Mouse (Mus musculus): ENCODE data around the gene Mex3d. TPM values are rescaled to one million over a fixed set of nuclear protein-coding genes. Genes with fewer than 3 reads are reported as not detected.
A peak's percentile ranks its signal among the peaks of the same experiment; 100 is the strongest.
"Not testable (repeated sequence)": the region's sequence is repeated elsewhere in the genome, so short reads cannot be mapped to it uniquely, and the experiment has no call there.

Gene Mex3d
- polyA plus RNA-seq, 1 experiment from 2014 or later: 7.9 TPM

GRCm38 (mm10) chr10:80347514-80347967, 39.9 kb downstream of the Mex3d start:
- Histone ChIP-seq H3K4me1 (peaks cover 50% of the 10 kb centered on the region), H3K4me3 (peak overlapping the region; percentile 30), H3K27ac (no peak overlapping the region), H3K36me3 (no peaks in the 10 kb centered on the region), H3K27me3 (peaks cover 97% of the 10 kb centered on the region), H3K9ac (peak overlapping the region; percentile 13; the same call in 1 of the 2 replicates), H3K4me2 (peak overlapping the region; percentile 59), H3K9me3 (no peaks in the 10 kb centered on the region)
- no peak for ATAC-seq (ENCODE audit: borderline replicate concordance, extremely low read depth, low FRiP score, low TSS enrichment)
- 13% methylated on average over 17 of the region's 17 CpGs for WGBS

GRCm38 (mm10) chr10:80345929-80346328, 41.5 kb downstream of the Mex3d start:
- not testable (repeated sequence) for H3K9ac ChIP-seq; H3K9me3 ChIP-seq; H3K36me3 ChIP-seq; H3K27ac ChIP-seq; ATAC-seq (ENCODE audit: borderline replicate concordance, extremely low read depth, low FRiP score, low TSS enrichment); H3K4me3 ChIP-seq; H3K4me2 ChIP-seq
- H3K27me3 ChIP-seq: peaks cover 97% of the 10 kb centered on the region
- H3K4me1 ChIP-seq: peaks cover 63% of the 10 kb centered on the region
- 78% methylated on average over 6 of the region's 6 CpGs for WGBS

GRCm38 (mm10) chr10:80345122-80345521, 42.3 kb downstream of the Mex3d start:
- ATAC-seq (ENCODE audit: borderline replicate concordance, extremely low read depth, low FRiP score, low TSS enrichment): no peak
- peaks cover 68% of the 10 kb centered on the region for H3K4me1 ChIP-seq
- H3K4me2 ChIP-seq: peak overlapping the region; percentile 63
- H3K9ac ChIP-seq: no peak overlapping the region
- 5% methylated on average over 16 of the region's 16 CpGs for WGBS
- no peaks in the 10 kb centered on the region for H3K36me3 ChIP-seq
- H3K4me3 ChIP-seq: peak overlapping the region; percentile 5; the same call in 1 of the 2 replicates
- no peaks in the 10 kb centered on the region for H3K9me3 ChIP-seq
- H3K27ac ChIP-seq: no peak overlapping the region
- peaks cover 99% of the 10 kb centered on the region for H3K27me3 ChIP-seq

DNA sequence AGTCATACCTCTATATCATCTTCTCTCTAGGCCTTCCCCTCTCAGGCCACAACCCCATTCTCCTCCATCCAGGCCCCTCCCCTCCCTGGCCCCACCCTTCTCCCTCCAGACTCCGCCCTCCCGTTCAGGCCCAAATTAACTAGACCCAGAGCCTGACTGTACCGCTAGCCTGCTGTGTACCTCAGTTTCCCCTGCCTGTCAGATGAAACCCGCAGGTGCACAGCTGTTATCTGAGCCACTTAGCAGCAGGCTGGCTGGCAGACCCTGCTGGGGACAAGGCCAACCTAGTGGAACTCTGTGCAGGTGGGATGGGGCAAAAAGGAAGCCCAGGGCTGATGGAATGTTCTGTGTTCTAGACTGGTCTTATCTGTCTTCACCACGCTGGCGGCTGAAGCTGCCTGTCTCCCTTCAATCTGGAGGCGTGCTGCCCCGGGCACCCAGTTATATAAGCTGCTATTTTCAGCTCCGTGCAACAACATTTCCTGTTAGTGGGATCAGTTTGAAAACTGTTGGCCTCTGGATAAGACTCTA, 43.3 kb downstream of the Mex3d start:
- no peaks in the 10 kb centered on the region for H3K9me3 ChIP-seq
- no peak overlapping the region for H3K4me3 ChIP-seq
- no peak overlapping the region for H3K9ac ChIP-seq
- 37% methylated on average over 9 of the region's 9 CpGs for WGBS
- no peaks in the 10 kb centered on the region for H3K36me3 ChIP-seq
- H3K27ac ChIP-seq: no peak overlapping the region
- no peak for ATAC-seq (ENCODE audit: borderline replicate concordance, extremely low read depth, low FRiP score, low TSS enrichment)
- H3K4me2 ChIP-seq: peak overlapping the region; percentile 63
- H3K27me3 ChIP-seq: peaks cover 90% of the 10 kb centered on the region
- peaks cover 64% of the 10 kb centered on the region for H3K4me1 ChIP-seq

- Histone ChIP-seq H3K27me3 (peaks cover 83% of the 10 kb centered on the region), H3K4me2 (peak overlapping the region; percentile 63), H3K36me3 (no peaks in the 10 kb centered on the region), H3K27ac (0 out of 2 replicates have a peak overlapping the region, but pooled peaks have one; percentile 9), H3K9ac (0 out of 2 replicates have a peak overlapping the region, but pooled peaks have one; percentile 1), H3K9me3 (no peaks in the 10 kb centered on the region), H3K4me3 (peak overlapping the region; percentile 34), H3K4me1 (peaks cover 57% of the 10 kb centered on the region)
- 28% methylated on average over 13 of the region's 13 CpGs for WGBS
- ATAC-seq (ENCODE audit: borderline replicate concordance, extremely low read depth, low FRiP score, low TSS enrichment): peak; percentile 11
Observed at GRCm38 (mm10) chr10:80343425-80343895, 44.0 kb downstream of the Mex3d start.

DNA sequence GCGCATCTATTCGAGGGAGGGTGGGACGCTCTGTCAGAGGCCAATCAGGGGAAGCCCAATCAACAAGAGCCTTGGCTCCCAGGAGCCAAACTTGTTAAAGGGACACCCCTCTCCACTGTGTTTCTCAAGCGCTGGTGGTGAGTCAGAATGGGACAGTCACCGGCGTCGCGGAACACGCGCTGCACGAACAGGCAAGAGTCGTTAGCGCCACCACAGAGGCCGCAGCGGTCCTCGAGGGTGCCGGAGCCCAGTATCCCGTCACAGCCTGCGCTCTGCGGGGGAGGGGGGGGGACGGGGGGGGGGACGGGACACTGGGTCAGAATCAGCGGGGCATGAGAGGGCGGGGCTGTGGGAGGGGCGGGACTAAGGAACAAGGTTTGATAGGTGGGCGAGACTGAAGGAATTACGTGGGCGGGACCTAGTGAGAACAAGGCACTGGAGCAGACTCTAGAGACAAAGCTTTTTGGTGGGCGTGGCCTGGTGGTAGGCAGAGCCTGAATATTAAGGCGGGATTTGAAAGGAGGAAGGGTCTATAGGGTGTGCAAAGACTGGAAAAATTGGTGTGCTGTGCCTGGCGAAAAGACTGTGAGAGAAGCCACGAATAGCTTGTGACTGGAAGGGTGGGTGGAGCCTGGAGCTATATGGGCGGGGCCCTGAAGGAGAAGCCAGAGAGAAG, 44.6 kb downstream of the Mex3d start:
- peaks cover 51% of the 10 kb centered on the region for H3K4me1 ChIP-seq
- H3K9me3 ChIP-seq: no peaks in the 10 kb centered on the region
- peaks cover 77% of the 10 kb centered on the region for H3K27me3 ChIP-seq
- peak overlapping the region; percentile 63 for H3K4me2 ChIP-seq
- 1% methylated on average over 33 of the region's 33 CpGs for WGBS
- H3K9ac ChIP-seq: 0 out of 2 replicates have a peak overlapping the region, but pooled peaks have one; percentile 1
- H3K27ac ChIP-seq: 0 out of 2 replicates have a peak overlapping the region, but pooled peaks have one; percentile 9
- peak overlapping the region; percentile 34 for H3K4me3 ChIP-seq
- no peaks in the 10 kb centered on the region for H3K36me3 ChIP-seq
- ATAC-seq (ENCODE audit: borderline replicate concordance, extremely low read depth, low FRiP score, low TSS enrichment): peak; percentile 79

DNA sequence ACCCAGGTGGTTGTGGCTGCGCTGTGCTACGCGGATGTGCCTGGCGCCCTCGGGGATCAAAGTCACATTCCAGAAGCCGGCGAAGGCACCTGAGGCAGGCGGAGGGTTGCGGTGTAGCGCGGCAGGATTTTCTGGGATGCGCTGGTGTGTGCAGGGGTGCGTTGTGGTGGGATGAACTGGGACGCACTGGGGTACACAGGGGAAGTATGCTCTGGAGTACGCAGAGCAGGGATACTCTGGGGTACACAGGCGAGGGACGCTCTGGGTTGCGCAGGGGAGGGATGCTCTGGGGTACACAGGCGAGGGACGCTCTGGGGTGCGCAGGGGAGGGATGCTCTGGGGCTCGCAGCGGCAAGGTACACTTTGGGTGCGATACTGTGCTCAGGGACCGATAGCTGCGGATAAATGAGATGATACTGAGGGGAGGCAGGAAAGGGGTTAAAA, 45.1 kb downstream of the Mex3d start:
- H3K4me1 ChIP-seq: peaks cover 47% of the 10 kb centered on the region

DNA sequence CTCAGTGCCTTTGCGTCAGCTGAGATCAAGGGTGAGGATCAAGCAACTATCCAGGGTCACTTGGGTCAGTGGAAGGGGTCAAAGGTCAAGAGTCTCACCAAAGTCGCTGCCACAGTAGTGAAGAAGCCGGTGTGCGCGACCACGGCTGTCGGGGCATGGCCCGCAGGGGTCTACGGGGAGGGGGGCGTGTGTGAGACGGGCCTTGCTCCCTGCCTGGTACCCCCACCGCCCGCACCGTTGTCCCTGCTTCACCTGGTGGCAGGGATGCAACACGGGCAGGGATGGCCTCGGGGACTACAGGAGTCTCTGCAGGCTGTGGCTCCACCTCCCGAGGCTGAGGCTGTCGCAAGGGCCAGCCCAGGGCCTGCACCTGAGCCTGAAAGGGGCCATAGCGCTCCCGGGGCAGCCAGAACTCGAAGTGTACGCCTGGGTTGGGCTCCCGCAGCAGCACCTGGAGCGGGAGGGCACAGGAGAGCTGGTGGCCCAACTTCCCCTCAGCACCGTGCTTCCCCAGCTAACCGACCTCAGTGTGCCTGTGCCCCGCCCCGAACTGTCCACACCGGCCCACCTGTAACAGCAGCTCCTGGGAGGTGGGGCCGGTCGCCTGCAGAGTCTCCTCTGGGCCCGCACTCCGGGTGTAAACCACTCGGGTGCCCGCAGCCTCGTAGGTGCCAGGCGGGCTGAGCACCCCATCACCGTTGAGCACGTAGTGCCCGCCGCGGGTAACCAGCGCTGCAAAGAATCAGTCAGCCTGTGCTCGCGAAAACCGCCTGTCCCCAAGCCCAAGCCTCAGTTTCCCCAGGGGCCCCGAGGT, 45.8 kb downstream of the Mex3d start:
- Histone ChIP-seq H3K4me3 (peak overlapping the region; percentile 34), H3K4me2 (peak overlapping the region; percentile 63), H3K9ac (no peak overlapping the region), H3K27me3 (peaks cover 66% of the 10 kb centered on the region), H3K36me3 (no peaks in the 10 kb centered on the region), H3K4me1 (peaks cover 45% of the 10 kb centered on the region), H3K9me3 (no peaks in the 10 kb centered on the region), H3K27ac (no peak overlapping the region)
- WGBS: 3% methylated on average over 47 of the region's 47 CpGs
- no peak for ATAC-seq (ENCODE audit: borderline replicate concordance, extremely low read depth, low FRiP score, low TSS enrichment)

More for the DNA sequence above, 45.1 kb downstream of the Mex3d start:
- Histone ChIP-seq H3K27ac (no peak overlapping the region), H3K27me3 (peaks cover 72% of the 10 kb centered on the region), H3K4me3 (peak overlapping the region; percentile 34), H3K9ac (no peak overlapping the region), H3K36me3 (no peaks in the 10 kb centered on the region), H3K9me3 (no peaks in the 10 kb centered on the region), H3K4me2 (peak overlapping the region; percentile 63)
- 0 out of 2 replicates have a peak, but pooled peaks have one; percentile 7 for ATAC-seq (ENCODE audit: borderline replicate concordance, extremely low read depth, low FRiP score, low TSS enrichment)
- 3% methylated on average over 26 of the region's 26 CpGs for WGBS

DNA sequence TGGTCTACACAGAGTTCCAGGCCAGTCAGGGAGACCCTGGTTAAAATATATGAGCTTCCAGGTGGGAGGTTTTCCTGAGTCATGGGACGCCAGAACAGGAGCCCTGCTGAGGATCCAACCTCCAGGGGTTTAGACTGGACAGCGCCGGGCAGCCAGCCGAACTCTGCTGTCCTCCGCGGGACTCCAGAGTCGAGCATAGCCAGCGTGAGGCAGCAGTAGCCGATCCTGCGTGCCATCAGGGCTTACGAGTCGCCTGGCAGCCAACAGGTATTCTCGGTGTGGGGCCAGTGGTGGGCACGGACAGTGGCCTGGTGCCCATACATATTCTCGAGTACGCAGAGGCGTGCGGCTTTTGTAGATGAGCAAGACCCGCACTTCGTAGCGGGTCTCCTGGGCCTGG, 46.4 kb downstream of the Mex3d start:
- Histone ChIP-seq H3K36me3 (no peaks in the 10 kb centered on the region), H3K4me3 (no peak overlapping the region), H3K9me3 (no peaks in the 10 kb centered on the region), H3K4me2 (0 out of 2 replicates have a peak overlapping the region, but pooled peaks have one; percentile 63), H3K27ac (no peak overlapping the region), H3K4me1 (peaks cover 45% of the 10 kb centered on the region), H3K27me3 (peaks cover 60% of the 10 kb centered on the region), H3K9ac (no peak overlapping the region)
- ATAC-seq (ENCODE audit: borderline replicate concordance, extremely low read depth, low FRiP score, low TSS enrichment): no peak
- WGBS: 16% methylated on average over 21 of the region's 21 CpGs

GRCm38 (mm10) chr10:80339941-80340750, 47.3 kb downstream of the Mex3d start:
- 19% methylated on average over 19 of the region's 19 CpGs for WGBS
- ATAC-seq (ENCODE audit: borderline replicate concordance, extremely low read depth, low FRiP score, low TSS enrichment): no peak
- H3K4me2 ChIP-seq: peak overlapping the region; percentile 25; the same call in 1 of the 2 replicates

DNA sequence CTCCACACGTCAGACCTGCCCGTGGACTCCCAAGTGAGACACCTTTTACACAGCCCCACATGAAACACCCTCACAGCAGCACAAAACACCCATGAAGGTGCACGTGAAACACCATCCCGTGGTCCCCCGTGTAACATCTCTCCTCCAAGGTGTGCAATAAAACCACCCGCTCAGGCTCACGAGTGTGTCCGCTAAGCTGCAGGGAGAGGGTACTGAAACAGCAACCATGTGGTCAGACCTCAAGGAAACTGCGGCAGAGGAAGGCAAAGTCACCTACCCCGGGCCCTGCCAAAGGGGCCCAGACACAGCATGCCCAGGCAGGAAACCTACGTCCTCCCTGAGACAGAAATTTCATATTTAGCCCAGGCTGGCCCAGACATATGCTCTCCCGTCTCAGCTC, 51.2 kb downstream of the Mex3d start:
- ATAC-seq (ENCODE audit: borderline replicate concordance, extremely low read depth, low FRiP score, low TSS enrichment): no peak
- peaks cover 14% of the 10 kb centered on the region for H3K4me1 ChIP-seq
- no peak overlapping the region for H3K27ac ChIP-seq
- no peak overlapping the region for H3K4me2 ChIP-seq
- H3K9me3 ChIP-seq: no peaks in the 10 kb centered on the region
- H3K4me3 ChIP-seq: no peak overlapping the region
- H3K9ac ChIP-seq: no peak overlapping the region
- peaks cover 17% of the 10 kb centered on the region for H3K27me3 ChIP-seq
- H3K36me3 ChIP-seq: no peaks in the 10 kb centered on the region
- WGBS: 85% methylated on average over 12 of the region's 12 CpGs

More at GRCm38 (mm10) chr10:80339941-80340750, 47.3 kb downstream of the Mex3d start:
- no peak overlapping the region for H3K27ac ChIP-seq
- H3K36me3 ChIP-seq: no peaks in the 10 kb centered on the region
- H3K9me3 ChIP-seq: no peaks in the 10 kb centered on the region
- H3K9ac ChIP-seq: no peak overlapping the region
- H3K4me1 ChIP-seq: peaks cover 42% of the 10 kb centered on the region
- no peak overlapping the region for H3K4me3 ChIP-seq
- H3K27me3 ChIP-seq: peaks cover 51% of the 10 kb centered on the region

Data from lung, embryonic 15.5 days (tissue).